Mouse (Mus musculus) cerebellum, adult 18-20 months (tissue): ENCODE measurements around the gene Poln.

Source experiments
- DNase-seq, 2 experiments: peaks; one replicate each; pipeline ENCODE4 v3.0.0; 2021

Poln gene

DNA sequence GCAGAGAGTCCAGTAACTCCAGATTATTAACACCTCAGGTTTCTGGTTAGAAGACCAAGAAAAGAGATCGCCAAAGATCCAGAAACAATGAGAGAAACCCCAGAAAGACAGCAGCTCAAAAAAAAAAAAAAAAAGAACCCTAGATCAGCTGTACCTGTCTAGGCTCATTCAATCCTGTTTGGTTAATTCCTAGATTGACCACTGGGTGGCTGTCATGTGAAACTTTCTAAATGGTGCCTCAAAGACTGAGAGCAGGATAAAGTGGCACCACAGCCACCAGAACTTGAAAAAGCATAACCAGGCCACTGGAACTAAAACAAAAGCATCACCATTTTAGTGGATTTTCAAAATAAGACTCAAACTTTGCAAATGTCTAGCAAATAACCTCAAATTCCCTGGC, 71.9 kb downstream of the Poln start:
- DNase-seq: peak; percentile 64 to 69

DNA sequence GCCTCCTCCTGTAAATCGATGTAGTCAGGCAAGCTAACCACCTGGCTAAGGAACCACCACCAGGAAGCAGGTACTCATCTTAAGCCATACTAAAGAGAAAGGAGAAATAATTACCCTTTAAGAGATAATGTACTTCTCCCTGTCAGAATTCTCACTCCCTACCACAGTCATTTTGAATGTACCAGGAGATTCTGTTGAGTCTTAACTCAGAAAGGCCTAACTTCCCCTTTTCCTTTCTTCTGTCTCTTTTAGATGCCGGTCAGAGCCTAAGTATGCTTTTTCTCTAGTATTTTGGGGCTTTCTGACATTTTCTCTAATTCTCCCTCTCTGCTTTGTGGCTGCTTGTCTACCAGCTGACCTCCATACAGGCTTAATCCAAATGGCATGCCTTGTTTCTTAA, 76.2 kb downstream of the Poln start:
- no peak for DNase-seq

DNA sequence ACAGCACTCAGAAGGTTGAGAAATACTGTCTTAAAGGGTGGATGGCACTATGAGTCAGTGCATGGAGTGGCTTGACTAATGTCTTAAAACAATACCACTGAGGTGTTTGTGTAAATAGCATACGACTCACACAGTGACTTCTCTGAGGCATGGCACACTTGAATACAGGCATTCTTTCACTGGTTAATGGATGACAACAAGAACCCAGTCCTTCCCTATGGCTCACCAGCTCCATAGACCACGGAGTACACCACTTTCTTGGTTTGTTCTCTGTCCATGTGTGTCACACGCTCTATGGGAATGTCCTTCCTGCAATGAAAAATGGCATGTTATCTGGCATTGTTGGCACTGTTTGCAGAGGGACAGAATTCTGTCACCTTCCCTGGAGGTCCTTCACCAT, 136.7 kb downstream of the Poln start:
- no peak for DNase-seq

DNA sequence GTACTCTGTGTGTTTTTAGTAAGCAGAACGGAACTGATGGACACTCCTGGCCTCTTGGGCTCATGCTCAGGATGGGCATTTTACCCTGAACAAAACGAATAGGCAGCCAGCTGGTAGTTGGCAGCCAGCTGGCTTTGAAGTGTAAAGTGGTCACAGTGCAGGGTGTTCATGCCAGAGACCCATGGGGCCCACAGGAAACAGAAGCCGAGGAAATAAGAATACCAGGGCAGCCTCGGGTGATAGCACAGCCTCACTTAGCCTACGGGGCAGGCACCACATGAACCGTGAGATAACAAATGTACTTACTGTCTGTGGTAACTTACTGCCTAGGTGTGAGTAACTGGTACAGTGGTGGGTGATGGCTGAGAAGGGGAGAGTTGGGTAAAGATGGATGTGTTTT, 138.2 kb downstream of the Poln start:
- no peak for DNase-seq

DNA sequence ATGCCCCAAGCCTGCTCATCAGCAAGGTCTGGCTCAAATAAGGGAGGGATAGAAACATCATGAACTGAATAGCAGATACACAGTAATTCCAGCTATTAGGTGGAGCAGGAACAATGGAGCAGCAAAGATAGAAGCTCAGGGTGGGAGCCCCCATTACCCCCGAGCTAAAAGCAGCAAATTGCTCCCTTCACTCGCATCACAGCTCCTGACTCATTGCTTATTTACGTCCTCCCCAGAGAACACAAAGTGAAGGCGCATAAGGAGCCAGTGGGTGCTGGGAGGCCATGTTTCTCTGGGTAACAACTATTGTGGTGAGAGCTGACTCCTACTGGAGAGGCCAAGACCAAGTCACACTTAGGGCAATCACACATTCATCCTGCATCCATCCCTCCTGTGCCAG, 139.1 kb downstream of the Poln start:
- DNase-seq: no peak

DNA sequence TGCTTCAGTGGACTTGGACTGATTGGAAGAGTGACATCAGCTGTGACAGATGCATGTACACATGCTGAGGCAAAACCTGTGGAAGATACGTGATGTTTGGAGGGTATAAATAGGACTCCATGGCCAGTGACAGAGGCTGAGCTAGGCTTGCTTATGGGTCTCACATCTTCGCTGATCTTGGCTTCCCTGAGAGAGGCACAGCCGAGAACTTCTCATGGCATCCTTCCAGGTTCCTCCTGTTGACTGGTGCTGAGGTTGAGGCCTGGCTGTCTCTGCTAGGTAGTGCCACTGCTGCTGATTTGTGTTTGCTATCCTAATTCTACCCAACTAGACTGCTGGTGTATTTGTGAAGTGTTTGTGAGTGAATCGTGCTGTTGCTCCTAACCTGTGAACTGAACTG, 150.3 kb downstream of the Poln start:
- DNase-seq: no peak

DNA sequence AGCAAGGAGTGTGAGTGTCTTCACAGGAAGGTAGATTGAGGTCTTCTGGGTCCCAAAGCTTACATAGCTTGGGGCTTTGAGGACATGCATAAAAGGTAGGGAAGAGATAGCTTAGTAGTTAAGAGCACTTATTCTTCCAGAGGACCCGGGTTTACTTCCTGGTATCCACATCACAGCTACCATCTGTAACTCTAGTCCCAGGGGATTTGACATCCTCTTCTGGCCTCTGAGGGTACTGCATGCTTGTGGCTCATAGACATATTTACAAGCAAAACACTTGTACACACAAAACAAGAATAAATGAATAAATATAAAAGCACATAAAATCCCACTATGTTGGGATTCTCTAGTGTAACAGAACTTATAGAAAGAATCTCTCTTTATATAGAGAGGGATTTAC, 154.6 kb downstream of the Poln start:
- no peak for DNase-seq

DNA sequence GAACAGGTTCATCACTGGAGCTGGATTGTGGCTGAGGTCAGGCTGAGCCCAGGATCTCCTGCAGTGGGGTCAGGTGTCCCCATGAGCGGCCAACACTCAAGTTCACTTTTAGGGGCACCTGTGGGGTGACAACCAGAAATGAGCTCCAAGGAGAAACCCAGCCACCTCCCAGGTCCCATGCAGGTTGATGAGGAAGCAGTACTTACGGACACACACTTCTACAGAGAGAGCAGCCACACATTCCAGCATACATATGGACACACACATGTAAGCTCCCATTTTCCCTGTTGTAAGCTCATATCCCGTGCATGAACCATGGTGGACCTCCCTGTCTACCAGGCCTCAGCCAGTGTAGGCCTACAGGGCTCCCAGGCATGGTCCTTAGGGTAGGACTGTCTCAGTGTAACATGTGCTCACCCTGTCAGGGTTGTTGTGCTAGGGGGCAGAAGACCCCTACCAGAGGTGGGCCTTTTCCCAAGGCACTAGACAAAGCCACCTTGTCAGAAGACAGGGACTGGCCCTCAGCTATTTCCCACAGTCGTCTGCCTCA, 161.8 kb downstream of the Poln start:
- no peak for DNase-seq

DNA sequence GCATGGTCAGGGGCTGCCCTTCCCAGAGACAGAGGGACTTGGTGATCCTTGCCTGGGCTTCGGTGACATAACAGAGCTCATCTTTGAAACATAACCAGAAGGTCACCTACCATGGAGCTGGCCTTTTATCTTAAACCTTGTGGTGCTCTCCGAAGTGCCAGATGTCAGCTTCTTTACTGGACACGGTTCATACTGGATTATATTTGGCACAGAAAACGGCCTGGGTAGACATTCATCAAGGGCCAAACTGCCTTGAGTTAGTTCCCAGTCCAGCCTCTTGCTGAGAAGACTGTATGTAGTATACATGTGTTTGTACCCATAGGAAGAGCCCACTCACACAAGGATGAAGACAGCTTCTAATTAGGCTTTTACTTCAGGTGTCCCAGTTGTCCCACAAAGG, 162.4 kb downstream of the Poln start:
- no peak for DNase-seq

DNA sequence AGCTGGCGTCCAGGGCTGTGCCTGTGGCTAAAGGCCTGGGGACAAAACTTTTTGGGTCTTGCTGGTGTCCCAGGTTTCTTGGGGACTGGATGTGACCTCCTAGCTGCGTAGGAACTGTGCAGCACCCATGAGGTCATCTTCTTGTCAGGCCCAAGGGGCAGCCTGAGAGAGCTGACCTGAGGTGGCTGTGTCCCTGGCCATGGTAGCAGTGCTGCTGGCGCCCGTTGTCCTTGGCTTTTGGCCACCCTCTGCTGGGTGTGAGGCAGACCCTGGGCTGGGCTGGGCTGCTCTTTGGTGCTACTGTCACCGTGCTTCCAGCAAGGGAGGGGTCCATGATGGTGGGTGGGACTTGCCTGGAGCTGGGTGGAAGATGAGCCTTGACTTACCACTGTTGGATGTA, 164.6 kb downstream of the Poln start:
- DNase-seq: no peak

DNA sequence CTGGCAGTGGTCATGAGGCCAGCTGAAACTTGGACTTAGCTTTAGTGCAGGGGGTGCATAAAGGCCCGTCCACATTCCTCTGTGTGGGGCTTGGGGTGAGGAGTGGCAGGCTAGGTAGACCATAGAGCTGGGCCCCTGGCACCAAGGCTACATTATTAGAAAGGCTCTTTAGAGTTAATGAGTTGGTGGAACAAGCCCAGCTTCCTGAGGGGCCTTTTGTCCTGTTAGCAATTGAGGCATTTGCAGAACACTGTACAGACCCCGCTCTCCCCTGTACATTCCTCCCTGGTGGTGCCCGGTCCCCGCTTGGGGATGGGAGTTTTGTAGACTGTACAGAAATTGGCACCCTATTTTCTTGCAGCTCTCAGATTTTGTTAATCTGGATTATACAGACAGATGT, 166.6 kb downstream of the Poln start:
- DNase-seq: no peak

DNA sequence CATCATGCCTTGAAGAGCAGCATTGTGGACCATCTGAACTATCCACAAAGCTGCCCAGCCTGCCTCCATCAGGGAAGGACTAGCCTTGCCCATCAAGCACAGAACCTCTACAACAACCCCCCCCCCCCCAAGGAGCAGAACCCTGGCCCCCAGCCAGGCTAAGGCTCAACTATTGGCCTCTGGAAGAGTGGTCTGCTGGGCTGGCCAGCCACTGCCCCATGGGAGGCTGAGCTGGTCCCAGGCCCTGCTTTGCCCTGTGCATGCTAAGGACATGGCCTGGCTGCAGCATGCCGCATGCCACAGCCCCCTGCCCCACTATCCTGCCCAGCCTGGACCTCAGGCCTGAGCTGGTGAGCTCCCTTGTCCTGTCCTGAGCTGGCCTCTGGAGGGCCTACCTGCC, 167.8 kb downstream of the Poln start:
- no peak for DNase-seq

DNA sequence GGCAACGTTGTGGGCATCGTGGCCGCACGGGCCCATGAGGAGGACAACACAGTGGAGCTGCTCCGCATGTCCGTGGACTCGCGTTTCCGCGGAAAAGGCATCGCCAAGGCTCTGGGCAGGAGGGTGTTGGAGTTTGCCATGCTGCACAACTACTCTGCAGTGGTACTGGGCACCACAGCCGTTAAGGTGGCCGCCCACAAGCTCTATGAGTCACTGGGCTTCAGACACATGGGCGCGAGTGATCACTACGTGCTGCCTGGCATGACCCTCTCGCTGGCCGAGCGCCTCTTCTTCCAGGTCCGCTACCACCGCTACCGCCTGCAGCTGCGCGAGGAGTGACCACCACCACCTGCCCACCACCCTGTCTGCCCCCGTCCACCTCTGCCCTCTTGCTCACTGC, 168.4 kb downstream of the Poln start:
- DNase-seq: no peak

DNA sequence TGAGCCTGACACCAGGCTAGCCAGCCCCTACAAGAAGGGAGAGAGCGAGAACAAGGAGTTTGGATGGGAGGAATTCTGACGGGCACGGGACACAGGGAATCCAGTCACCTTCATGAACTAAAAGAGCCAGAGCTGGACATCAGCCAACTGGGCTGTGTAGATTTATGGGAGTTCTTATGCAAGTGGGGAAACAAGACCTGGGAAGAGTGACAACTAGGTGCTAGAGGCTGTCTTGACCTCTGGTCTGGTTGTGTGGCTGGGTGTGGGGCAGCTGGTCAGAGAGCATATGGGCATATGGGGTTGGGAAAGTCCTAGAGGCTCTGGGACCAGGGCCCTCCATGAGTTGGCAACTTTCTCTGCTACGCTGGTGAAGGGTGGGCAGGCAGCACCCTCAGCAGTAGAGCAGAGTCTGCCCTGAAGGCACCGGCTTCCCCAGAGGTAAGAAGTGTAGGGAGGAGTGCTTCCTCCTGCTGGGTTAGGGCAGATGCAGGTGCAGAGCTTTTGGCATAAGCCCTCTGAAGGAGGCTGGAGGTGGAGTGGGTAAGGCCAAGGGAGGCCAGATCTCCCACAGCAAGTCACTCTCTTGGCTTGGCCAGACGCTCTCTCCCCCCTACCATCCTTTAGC, 169.7 kb downstream of the Poln start:
- peak in 1 of 2 experiments; percentile 49 for DNase-seq

DNA sequence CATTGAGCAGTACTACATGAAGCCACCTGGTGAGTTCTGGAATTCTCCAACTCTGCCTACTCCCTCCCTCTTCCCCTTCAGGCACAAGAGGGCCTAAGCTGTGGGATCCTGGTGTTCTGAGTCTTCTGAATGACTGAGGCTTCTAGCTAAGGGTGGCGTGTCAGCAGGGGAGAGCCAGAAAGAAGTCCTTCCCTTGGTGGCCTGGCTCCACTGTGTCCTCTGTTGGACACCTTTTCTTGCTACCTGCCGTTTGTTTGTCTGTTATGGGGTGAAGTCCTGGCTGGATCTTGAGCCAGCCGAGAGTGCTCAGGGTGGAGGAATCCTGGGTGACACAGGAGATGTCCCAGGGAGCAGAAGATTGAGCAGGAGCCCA, 170.8 kb downstream of the Poln start:
- no peak for DNase-seq

DNA sequence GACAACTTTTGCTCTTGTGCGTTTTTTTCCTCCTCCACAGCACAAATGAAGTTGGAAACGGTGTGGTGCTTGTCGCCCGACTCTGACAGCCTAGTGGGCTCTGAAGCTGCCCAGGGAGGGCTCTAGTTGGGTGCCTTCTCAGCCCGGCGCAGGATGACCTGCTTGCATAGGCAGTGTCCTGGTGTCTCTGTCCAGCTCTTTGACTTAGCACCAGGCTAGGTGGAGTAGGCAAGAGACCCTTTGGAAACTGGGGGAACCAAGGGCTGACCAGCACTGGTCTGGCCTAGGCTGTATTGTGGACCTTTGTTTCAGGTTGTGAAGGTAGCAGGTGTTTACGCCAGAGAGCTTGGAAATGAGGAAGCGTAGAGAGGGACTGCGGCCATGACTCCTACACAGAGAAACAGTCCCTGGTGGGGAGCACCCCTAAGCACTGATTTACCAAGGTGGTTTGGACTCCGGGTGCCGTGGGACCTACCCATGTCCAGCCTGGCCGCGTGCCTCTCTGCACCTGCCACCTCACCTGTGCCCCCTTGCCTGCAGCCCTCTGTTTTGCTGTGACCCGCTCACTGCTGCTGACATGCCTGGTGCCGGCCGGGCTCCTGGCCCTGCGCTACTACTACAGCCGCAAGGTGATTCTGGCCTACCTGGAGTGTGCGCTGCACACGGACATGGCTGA, 171.3 kb downstream of the Poln start:
- peak; percentile 31 to 49 for DNase-seq

DNA sequence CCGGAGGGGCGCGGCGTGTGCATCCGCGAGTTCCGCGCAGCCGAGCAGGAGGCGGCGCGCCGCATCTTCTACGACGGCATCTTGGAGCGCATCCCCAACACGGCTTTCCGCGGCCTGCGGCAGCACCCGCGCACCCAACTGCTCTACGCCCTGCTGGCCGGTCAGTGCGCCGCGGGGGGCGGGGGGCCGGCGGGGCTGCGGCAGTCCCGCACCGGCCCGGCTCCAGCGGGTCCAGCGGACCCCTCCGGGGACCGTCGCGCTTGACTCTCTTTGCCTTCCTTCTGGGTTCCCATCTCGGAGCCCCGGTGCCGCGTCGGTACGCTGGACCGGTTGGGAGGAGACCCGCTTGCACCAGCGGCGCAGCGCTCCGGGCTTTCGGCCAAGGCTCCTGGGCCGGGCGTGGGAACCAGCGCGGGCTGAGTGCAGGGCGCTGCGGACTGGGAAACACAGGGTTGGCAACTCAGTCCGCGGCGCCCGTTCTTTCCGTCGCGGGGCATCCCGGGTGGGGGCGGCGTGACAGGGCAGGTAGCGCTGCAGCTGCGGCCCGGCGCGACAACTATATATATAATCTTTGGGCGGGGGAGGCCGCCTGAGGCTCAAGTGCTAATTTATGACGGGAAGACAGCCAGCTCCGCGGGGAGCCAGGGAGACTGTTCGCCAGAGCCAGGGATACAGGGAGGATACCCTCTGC, 172.1 kb downstream of the Poln start:
- peak; percentile 68 to 80 for DNase-seq

DNA sequence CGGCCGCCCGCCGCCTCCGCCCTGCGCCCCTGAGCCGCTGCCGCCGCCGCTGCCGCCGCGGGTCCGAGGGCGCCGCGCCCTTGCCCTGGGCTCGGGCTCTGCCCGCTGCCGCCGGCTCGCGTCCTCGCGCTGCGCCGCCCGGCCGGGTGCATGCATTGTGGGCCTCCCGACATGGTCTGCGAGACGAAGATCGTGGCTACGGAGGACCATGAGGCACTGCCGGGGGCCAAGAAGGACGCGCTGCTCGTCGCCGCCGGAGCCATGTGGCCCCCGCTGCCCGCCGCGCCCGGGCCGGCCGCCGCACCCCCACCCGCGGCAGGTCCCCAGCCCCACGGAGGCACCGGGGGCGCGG, 172.6 kb downstream of the Poln start:
- no peak for DNase-seq

DNA sequence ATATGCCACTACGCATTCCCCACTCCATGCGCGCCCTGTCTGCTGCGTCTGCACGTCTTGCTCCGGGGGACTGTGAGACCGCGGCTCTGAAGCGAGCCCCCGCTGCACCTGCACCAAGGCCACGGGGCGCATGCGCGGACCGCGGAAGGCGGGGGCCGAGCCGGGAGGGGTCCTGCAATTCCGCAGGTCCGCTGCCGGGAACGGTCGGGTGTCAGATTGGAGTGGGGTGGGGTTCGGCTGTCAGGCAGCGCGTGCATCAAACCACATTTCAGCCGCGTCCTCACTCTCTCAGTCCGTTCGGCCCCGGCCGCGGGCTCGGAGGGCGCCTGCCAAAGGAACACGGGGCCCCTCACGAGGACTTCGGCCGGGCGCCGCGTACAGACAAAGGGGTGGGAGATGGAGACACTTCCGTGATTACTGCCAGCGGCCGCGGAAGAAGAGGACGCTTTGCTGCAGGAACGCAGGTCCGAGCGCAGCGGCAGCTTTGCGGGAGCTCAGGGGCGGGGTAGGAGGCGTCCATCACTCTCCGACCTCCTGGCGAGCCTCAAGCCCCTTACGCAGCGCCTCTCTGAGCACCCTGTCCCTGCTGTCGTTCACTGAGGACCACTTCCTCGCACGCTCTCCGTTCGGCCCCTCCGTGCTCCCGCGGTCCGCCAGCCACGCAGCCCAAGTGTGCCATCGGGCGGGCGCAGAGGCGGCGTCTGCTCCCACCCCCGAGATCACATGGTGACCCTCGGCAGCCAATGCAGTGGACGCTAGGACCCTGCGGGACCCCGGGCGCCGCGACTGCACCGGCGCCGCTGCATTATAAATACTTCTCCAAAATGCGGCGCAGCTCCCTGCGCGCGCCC, 173.2 kb downstream of the Poln start, which contains the start of gene Nat8l:
Gene Nat8l (plus strand): TSS at position 142 of the 851 bp plus-strand sequence.
- DNase-seq: peak; percentile 93

DNA sequence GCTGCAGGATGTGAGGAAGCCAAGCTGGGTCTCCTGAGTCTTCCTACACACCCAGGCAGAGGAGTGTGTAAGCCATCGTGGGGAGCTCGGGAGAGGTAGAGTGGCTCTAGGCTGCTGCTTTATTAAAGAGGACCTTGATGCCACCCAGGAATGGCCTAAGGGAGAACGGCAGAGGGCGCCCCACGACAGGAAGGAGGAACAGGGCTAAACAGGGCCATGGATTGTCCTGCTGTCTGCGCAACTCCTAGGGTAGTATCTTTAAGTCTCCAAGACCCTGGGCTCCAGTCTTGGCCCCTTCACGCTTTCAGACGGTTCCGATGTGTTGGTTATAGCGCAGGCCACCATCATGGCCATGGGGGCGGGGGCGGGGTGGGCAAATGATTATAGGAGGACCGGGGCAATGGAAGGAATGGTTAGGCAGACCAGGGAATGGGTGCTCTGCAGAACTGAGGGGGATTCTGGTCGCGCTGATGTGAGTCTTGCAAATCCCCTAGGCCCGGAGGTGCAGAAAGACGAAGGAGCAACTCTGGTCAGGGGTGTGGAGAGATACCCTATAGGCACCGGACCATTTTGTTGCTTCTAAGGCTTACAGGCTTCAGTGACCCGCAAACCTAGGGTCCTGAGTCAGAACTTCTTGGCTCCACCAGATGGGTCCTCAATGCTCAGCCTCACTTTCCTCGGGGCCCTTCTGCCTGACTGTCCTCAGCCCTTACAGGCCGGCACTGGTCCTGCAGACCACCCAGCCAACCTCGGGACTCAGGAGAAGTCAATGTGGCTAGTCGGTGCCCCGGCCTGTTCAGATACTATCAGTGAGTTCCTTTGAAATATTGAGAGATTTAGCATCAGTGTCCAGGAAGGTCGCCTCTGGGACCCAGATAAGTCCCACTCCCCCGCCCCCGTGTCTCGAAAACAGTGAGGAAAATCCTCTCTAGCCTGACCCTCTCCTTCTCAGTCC, 174.3 kb downstream of the Poln start:
- peak; percentile 76 to 82 for DNase-seq

DNA sequence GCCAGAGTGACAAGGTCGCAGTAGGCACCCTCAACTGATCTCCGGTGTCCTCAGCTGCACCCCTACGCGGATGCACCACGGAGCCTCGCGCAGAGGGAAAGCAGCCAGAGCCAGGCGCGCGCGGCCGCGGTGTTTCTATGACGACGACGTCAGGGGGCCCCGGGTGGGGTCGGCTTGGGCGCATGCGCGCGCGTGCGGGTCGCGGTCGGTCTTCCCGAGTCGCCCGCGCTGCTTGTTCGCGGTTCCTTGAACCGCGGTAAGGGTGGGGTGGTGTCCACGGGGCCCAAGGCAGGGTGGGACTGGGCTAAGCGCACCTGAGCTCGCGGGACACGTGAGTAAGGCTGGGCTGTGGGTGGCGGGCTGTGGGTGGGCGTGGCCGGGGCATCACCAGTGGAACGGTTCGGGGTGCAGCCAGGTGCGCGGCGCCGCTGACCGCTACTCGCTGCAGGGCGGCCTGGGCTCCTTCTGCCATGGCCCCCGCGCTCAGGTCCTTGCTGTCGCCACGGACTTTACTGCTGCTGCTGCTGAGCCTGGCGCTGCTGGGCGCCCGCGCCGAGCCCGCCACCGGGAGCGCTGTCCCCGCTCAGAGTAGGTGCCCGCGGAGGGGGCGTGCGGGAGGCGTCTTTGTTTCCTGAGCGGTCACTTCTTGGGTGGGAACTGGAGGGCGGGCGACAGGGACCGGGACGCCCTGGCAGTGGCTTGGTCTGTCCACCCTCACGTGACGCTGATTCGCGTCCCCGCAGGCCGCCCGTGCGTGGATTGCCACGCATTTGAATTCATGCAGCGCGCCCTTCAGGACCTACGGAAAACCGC, 185.7 kb downstream of the Poln start, which contains the start of gene Gm1673:
Gene Gm1673 (plus strand): TSS at position 125 of the 813 bp plus-strand sequence.
- DNase-seq: peak; percentile 88 to 91
